Mouse (Mus musculus): Measurements from ENCODE around the gene Hnf4a. TPM values are rescaled to one million over a fixed set of nuclear protein-coding genes. Genes with fewer than 3 reads are reported as not detected.

The Hnf4a gene
- polyA plus RNA-seq, 2 experiments = 11.6 to 22.9 TPM

GRCm38 (mm10) chr2:163489725-163490291 lies 16.8 kb upstream of the Hnf4a start:
- no peak overlapping the region for H3K4me3 ChIP-seq (ENCODE audit: insufficient read depth in 1 of 2, low read depth in 2 of 2, low read length in 2 of 2)
- H3K9ac ChIP-seq (replicated peaks) = no peak overlapping the region
- WGBS (ENCODE audit: insufficient replicate concordance) = 35% methylated on average over 5 of the region's 5 CpGs
- TF ChIP-seq EP300 (IDR thresholded peaks at IDR 0.05; ENCODE audit: low read depth) = no peak
- no peak for TF ChIP-seq CTCF (IDR thresholded peaks at IDR 0.05; ENCODE audit: low read depth)
- no peak overlapping the region for H3K27ac ChIP-seq
- no peak for ATAC-seq (ENCODE audit: insufficient read depth)
- H3K9me3 ChIP-seq (ENCODE audit: control insufficient read depth, low read length) = no peaks in the 10 kb centered on the region
- H3K27me3 ChIP-seq (ENCODE audit: control insufficient read depth, insufficient read depth, low read length) = no peaks in the 10 kb centered on the region
- H3K4me1 ChIP-seq (replicated peaks; ENCODE audit: control insufficient read depth in 2 of 2, insufficient read depth in 2 of 2, low read length in 1 of 2) = no peaks in the 10 kb centered on the region
- no peak overlapping the region for H3K4me2 ChIP-seq (ENCODE audit: low read depth)
- no peaks in the 10 kb centered on the region for H3K36me3 ChIP-seq (replicated peaks; ENCODE audit: control insufficient read depth, insufficient read depth, low read depth)
- DNase-seq (ENCODE audit: low read depth in 3 of 3, low spot score in 3 of 3) = no peak

GRCm38 (mm10) chr2:163490656-163491055 lies 16.0 kb upstream of the Hnf4a start:
- no peaks in the 10 kb centered on the region for H3K27me3 ChIP-seq (ENCODE audit: control insufficient read depth, insufficient read depth, low read length)
- no peak overlapping the region for H3K27ac ChIP-seq
- no peaks in the 10 kb centered on the region for H3K36me3 ChIP-seq (replicated peaks; ENCODE audit: control insufficient read depth, insufficient read depth, low read depth)
- H3K9ac ChIP-seq (replicated peaks) = no peak overlapping the region
- no peak overlapping the region for H3K4me2 ChIP-seq (ENCODE audit: low read depth)
- no peaks in the 10 kb centered on the region for H3K9me3 ChIP-seq (ENCODE audit: control insufficient read depth, low read length)
- H3K4me1 ChIP-seq (replicated peaks; ENCODE audit: control insufficient read depth in 2 of 2, insufficient read depth in 2 of 2, low read length in 1 of 2) = no peaks in the 10 kb centered on the region
- no peak for TF ChIP-seq CTCF (IDR thresholded peaks at IDR 0.05; ENCODE audit: low read depth)
- TF ChIP-seq EP300 (IDR thresholded peaks at IDR 0.05; ENCODE audit: low read depth) = no peak
- ATAC-seq (ENCODE audit: insufficient read depth) = no peak
- no peak for DNase-seq (ENCODE audit: low read depth in 3 of 3, low spot score in 3 of 3)
- 80% methylated on average over 17 of the region's 17 CpGs for WGBS (ENCODE audit: insufficient replicate concordance)
- no peak overlapping the region for H3K4me3 ChIP-seq (ENCODE audit: insufficient read depth in 1 of 2, low read depth in 2 of 2, low read length in 2 of 2)

GRCm38 (mm10) chr2:163491351-163491750 lies 15.3 kb upstream of the Hnf4a start:
- no peak for ATAC-seq (ENCODE audit: insufficient read depth)

GRCm38 (mm10) chr2:163492018-163492417 lies 14.6 kb upstream of the Hnf4a start, which contains the start of gene R3hdml:
Gene R3hdml, plus strand, starts transcription at chr2:163492318.
- Histone ChIP-seq H3K4me3 (ENCODE audit: insufficient read depth in 1 of 2, low read depth in 2 of 2, low read length in 2 of 2) (no peak within 1 kb of the TSS), H3K27ac (no peak within 1 kb of the TSS), H3K4me1 (replicated peaks; ENCODE audit: control insufficient read depth in 2 of 2, insufficient read depth in 2 of 2, low read length in 1 of 2) (no peaks in the 10 kb centered on the region), H3K27me3 (ENCODE audit: control insufficient read depth, insufficient read depth, low read length) (no peaks in the 10 kb centered on the region), H3K36me3 (replicated peaks; ENCODE audit: control insufficient read depth, insufficient read depth, low read depth) (no peaks in the 10 kb centered on the region), H3K9me3 (ENCODE audit: control insufficient read depth, low read length) (no peaks in the 10 kb centered on the region), H3K9ac (replicated peaks) (no peak within 1 kb of the TSS), H3K4me2 (ENCODE audit: low read depth) (no peak within 1 kb of the TSS)
- no peak for DNase-seq (ENCODE audit: low read depth in 3 of 3, low spot score in 3 of 3)
- 51% methylated on average over 5 of the region's 5 CpGs for WGBS (ENCODE audit: insufficient replicate concordance)
- TF ChIP-seq CTCF (IDR thresholded peaks at IDR 0.05; ENCODE audit: low read depth) (no peak), EP300 (IDR thresholded peaks at IDR 0.05; ENCODE audit: low read depth) (no peak)
- no peak for ATAC-seq (ENCODE audit: insufficient read depth)

More at GRCm38 (mm10) chr2:163491351-163491750, 15.3 kb upstream of the Hnf4a start:
- 58% methylated on average over 7 of the region's 7 CpGs for WGBS (ENCODE audit: insufficient replicate concordance)
- Histone ChIP-seq H3K4me1 (replicated peaks; ENCODE audit: control insufficient read depth in 2 of 2, insufficient read depth in 2 of 2, low read length in 1 of 2) (no peaks in the 10 kb centered on the region), H3K9me3 (ENCODE audit: control insufficient read depth, low read length) (no peaks in the 10 kb centered on the region), H3K4me3 (ENCODE audit: insufficient read depth in 1 of 2, low read depth in 2 of 2, low read length in 2 of 2) (no peak overlapping the region), H3K36me3 (replicated peaks; ENCODE audit: control insufficient read depth, insufficient read depth, low read depth) (no peaks in the 10 kb centered on the region), H3K27me3 (ENCODE audit: control insufficient read depth, insufficient read depth, low read length) (no peaks in the 10 kb centered on the region), H3K27ac (no peak overlapping the region), H3K4me2 (ENCODE audit: low read depth) (no peak overlapping the region), H3K9ac (replicated peaks) (no peak overlapping the region)
- TF ChIP-seq CTCF (IDR thresholded peaks at IDR 0.05; ENCODE audit: low read depth) = no peak
- no peak for TF ChIP-seq EP300 (IDR thresholded peaks at IDR 0.05; ENCODE audit: low read depth)
- no peak for DNase-seq (ENCODE audit: low read depth in 3 of 3, low spot score in 3 of 3)

- H3K9me3 ChIP-seq (ENCODE audit: control insufficient read depth, low read length) = no peaks in the 10 kb centered on the region
- H3K27ac ChIP-seq = no peak overlapping the region
- no peak overlapping the region for H3K4me3 ChIP-seq (ENCODE audit: insufficient read depth in 1 of 2, low read depth in 2 of 2, low read length in 2 of 2)
- WGBS (ENCODE audit: insufficient replicate concordance) = 37% methylated on average over 5 of the region's 5 CpGs
- DNase-seq (ENCODE audit: low read depth in 3 of 3, low spot score in 3 of 3) (no peak), ATAC-seq (ENCODE audit: insufficient read depth) (no peak)
- H3K36me3 ChIP-seq (replicated peaks; ENCODE audit: control insufficient read depth, insufficient read depth, low read depth) = no peaks in the 10 kb centered on the region
- H3K4me2 ChIP-seq (ENCODE audit: low read depth) = no peak overlapping the region
- no peak overlapping the region for H3K9ac ChIP-seq (replicated peaks)
- TF ChIP-seq EP300 (IDR thresholded peaks at IDR 0.05; ENCODE audit: low read depth) = no peak
- TF ChIP-seq CTCF (IDR thresholded peaks at IDR 0.05; ENCODE audit: low read depth) = no peak
- H3K27me3 ChIP-seq (ENCODE audit: control insufficient read depth, insufficient read depth, low read length) = no peaks in the 10 kb centered on the region
- H3K4me1 ChIP-seq (replicated peaks; ENCODE audit: control insufficient read depth in 2 of 2, insufficient read depth in 2 of 2, low read length in 1 of 2) = no peaks in the 10 kb centered on the region
These were observed 13.6 kb upstream of the Hnf4a start for GRCm38 (mm10) chr2:163493031-163493430.
